Mouse (Mus musculus) frontal cortex, postnatal 25 days (tissue): ENCODE measurements around the gene Bcl2l15.
A peak's percentile ranks its signal among the peaks of the same experiment; 100 is the strongest.
"Not testable (repeated sequence)": the region's sequence is repeated elsewhere in the genome, so short reads cannot be mapped to it uniquely, and the experiment has no call there.

Experiments
- DNase-seq, 2 experiments: peaks; one replicate each; pipeline ENCODE4 v3.0.0; 2022; ENCODE audit warnings: low spot score in 2 of 2

Gene Bcl2l15

GRCm38 (mm10) chr3:103832426-103832825 lies at the start of gene Bcl2l15:
TSS of gene Bcl2l15 (plus strand) at chr3:103832601.
- DNase-seq, result no peak

DNA sequence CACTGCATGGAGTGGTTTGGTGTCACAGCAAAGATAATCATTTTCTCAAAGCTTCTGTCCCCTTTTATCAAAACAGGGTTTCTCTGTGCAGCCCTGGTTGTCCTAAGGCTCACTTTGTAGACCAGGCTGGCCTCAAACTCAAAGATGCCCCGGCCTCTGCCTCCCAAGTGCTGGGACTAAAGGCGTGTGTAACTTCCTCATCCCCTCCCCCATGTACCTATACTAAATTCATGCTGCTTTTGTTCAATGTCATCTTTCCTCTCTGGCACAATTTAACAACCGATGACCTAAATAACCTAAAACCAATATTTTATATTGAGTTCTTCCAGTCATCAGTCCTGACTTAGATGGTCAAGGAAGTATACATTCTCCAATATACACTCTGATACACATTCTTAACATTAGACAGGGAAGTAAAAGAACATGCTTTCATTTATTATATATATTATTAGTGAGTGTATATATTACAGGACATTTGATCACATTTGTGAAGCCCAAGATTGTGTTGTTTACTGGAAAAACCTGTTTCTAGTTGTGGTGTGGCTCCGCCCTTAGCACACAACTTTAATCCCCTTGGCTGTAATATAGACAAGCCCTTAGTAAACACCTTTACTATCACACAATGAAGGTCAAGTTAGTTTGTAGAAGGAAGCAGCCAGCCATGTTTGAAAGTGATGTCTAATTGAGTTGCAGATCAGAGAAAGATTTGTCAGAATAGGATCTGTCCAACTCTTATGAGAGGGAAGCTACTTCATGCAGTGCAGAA lies 49.4 kb upstream of the Bcl2l15 start:
- DNase-seq, result no peak

- no peak for DNase-seq
Observed at GRCm38 (mm10) chr3:103787225-103787624, 45.2 kb upstream of the Bcl2l15 start.

GRCm38 (mm10) chr3:103789096-103789495 lies 43.3 kb upstream of the Bcl2l15 start:
- DNase-seq, result no peak

- DNase-seq, result no peak
Observed at GRCm38 (mm10) chr3:103789891-103790345, 42.5 kb upstream of the Bcl2l15 start.

GRCm38 (mm10) chr3:103790346-103791145 lies 41.9 kb upstream of the Bcl2l15 start:
- no peak for DNase-seq

DNA sequence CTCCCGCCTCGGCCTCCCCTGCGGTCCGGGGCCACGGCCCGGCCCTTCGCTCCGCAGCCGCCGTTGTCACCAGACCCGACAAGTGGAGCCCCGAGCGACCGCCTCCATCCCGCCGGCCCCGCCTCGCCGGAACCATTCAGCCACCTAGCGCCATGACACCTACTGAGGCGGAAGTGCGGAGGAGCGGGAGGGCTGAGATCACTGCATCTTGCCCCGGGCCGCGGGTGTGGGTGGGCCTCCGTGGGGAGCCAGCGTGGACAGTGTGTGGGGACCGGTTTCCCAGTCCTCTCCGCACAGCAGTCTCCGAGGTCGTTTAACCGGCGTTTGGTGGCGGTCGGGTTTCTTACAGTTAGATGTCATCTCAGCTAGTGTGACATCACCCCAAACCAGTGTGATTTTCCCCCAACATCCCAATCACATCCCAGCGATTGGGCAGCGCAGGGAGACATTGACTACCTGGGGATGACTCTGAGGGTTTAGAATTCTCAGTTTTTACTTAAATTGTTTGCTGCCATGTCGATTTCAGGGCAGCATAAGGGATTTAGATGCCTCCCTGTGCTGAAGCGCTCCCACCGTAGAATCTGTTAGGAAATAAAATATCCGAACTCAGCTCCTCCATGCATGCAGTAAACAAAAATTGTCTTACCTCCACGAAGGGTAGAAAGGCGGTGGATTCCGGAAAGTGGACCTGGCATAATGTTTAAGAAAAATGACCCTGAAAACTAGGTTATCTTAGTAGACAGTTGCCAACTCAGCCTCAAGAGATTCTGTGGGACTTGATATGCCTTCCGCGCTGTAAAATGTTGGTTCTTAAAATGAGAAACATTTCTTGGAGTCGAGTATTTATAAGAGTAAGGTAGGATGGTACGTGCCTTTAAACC lies 40.9 kb upstream of the Bcl2l15 start, which contains the start of gene Hipk1:
Gene Hipk1 (minus strand): TSS at position 334 of the 881 bp plus-strand sequence.
- DNase-seq, result peak; percentile 88 to 94

DNA sequence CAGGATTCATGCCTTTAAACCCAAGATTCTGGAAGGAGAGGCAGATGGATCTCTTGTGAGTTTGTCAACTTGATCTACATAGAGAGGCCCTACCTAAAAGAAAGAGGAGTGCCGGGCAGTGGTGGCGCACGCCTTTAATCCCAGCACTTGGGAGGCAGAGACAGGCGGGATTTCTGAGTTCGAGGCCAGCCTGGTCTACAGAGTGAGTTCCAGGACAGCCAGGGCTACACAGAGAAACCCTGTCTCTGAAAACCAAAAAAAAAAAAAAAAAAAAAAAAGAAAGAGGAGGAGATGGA lies 40.3 kb upstream of the Bcl2l15 start:
- not testable (repeated sequence) for DNase-seq

DNA sequence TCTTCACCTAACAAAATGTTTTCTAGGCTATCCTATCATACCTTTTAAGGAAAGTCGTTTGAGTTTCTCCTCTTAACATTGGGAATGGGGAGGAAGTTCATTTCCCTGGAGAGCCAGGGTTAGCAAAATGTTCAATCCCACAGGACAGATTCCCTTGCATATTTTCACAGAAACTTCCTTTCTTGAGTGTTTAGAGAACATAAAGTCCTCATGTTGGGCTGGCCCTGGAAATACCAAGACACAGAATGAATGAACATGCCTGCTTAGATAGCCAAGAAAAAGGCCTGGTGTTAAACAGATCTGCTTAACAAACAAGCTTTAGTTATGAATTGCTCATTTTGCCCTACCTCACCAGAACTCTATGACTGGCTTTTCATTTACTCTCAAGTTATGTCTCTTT lies 39.8 kb upstream of the Bcl2l15 start:
- DNase-seq, result no peak

- no peak for DNase-seq
Observed at GRCm38 (mm10) chr3:103796389-103796788, 36.0 kb upstream of the Bcl2l15 start.

GRCm38 (mm10) chr3:103799507-103799906 lies 32.9 kb upstream of the Bcl2l15 start:
- DNase-seq, result no peak

- DNase-seq, result no peak
Observed at GRCm38 (mm10) chr3:103801631-103802531, 30.5 kb upstream of the Bcl2l15 start.

- DNase-seq, result no peak
Observed at GRCm38 (mm10) chr3:103802861-103803260, 29.5 kb upstream of the Bcl2l15 start.

DNA sequence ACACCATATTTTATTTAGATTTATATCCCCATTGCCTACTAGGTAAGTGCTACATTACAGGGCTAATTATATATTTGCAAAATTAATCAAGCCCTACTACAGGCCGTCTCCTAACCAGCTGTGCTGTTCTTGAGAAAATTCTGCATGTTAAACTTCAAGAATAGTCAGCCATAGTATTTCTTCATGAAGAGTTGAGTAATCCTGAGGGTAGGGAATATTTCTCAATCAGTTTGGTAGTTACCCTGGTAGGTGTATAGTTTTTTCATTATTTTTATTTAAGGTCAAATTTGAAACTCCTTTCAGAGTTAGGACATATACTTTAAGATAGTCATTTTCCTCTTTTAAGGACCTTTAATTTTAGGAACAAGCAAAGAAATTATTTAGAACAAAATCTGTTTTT lies 26.7 kb upstream of the Bcl2l15 start:
- DNase-seq, result no peak

GRCm38 (mm10) chr3:103808891-103809798 lies 23.3 kb upstream of the Bcl2l15 start, which contains the start of the genes Dclre1b, Ap4b1 and Gm43064:
TSS of gene Dclre1b (minus strand) at chr3:103809444.
TSS of gene Ap4b1 (plus strand) at chr3:103809520.
TSS of gene Gm43064 (plus strand) at chr3:103809573.
- DNase-seq, result peak; percentile 67 to 79

- no peak for DNase-seq
Observed at GRCm38 (mm10) chr3:103809799-103810150, 22.6 kb upstream of the Bcl2l15 start.

DNA sequence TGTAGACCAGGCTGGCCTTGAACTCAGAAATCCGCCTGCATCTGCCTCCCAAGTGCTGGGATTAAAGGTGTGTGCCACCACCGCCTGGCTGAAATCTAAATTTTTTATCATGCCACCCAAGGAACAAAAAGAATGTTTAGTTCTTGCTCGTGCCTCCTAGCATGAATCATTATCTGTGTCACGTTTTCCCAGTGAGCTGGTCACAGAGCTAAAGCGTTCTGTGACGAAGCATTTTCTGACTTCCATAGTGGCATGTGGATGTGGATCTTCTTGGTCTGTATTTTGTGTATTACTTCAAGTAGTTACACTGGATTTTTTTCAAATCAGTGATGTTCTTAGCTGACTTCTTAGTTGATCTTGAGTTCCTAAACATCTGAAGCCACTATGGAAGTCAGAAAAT lies 21.4 kb upstream of the Bcl2l15 start:
- no peak for DNase-seq

- no peak for DNase-seq
Observed at GRCm38 (mm10) chr3:103827548-103827947, 4.9 kb upstream of the Bcl2l15 start.

DNA sequence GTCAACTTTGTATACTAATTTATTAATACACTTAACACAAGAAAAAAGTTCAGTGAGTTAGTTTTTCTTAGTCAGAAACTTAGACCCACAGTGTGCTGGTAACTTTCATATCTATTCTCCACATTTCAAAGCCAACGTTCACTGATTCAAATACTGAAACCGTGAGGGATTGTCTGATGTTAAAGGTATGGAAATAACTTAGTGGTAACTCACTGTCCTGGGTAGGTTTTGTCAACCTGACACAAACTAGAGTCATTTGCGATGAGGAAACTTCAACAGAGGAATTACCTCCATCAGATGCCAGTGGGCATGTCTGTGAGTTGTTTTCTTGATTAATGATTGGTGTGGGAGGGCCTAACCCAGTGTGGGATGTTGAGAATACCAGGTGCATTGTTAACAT lies 3.4 kb upstream of the Bcl2l15 start:
- no peak for DNase-seq

- not testable (repeated sequence) for DNase-seq
Observed at GRCm38 (mm10) chr3:103830681-103831080, 1.7 kb upstream of the Bcl2l15 start.
